Mouse (Mus musculus) cerebellum, postnatal 25 days (tissue): ENCODE results near the gene Col4a3.

Source experiments
- DNase-seq, 2 experiments: peaks; one replicate each; pipeline ENCODE4 v3.0.0; 2021; ENCODE audit warnings: mixed read lengths in 2 of 2

The Col4a3 gene

GRCm38 (mm10) chr1:82608646-82609262 lies 22.0 kb downstream of the Col4a3 start:
- no peak for DNase-seq

GRCm38 (mm10) chr1:82612061-82612660 lies 25.4 kb downstream of the Col4a3 start:
- DNase-seq, result no peak

GRCm38 (mm10) chr1:82618001-82618400 lies 31.3 kb downstream of the Col4a3 start:
- no peak for DNase-seq

- no peak for DNase-seq
These were observed 31.9 kb downstream of the Col4a3 start for GRCm38 (mm10) chr1:82618592-82618991.

- no peak for DNase-seq
These were observed 33.3 kb downstream of the Col4a3 start for GRCm38 (mm10) chr1:82619981-82620380.

GRCm38 (mm10) chr1:82624934-82625333 lies 38.2 kb downstream of the Col4a3 start:
- DNase-seq, result no peak

GRCm38 (mm10) chr1:82625474-82625873 lies 38.8 kb downstream of the Col4a3 start:
- no peak for DNase-seq

GRCm38 (mm10) chr1:82627652-82628051 lies 40.9 kb downstream of the Col4a3 start:
- DNase-seq, result no peak

- DNase-seq, result no peak
These were observed 42.8 kb downstream of the Col4a3 start for GRCm38 (mm10) chr1:82629495-82629894.

- no peak for DNase-seq
These were observed 44.6 kb downstream of the Col4a3 start for GRCm38 (mm10) chr1:82631169-82631792.

- peak; percentile 72 to 82 for DNase-seq
These were observed 48.0 kb downstream of the Col4a3 start for GRCm38 (mm10) chr1:82634545-82635253.

- no peak for DNase-seq
These were observed 48.5 kb downstream of the Col4a3 start for GRCm38 (mm10) chr1:82635254-82635620.

- no peak for DNase-seq
These were observed 49.6 kb downstream of the Col4a3 start for GRCm38 (mm10) chr1:82636321-82636720.

- no peak for DNase-seq
These were observed 50.7 kb downstream of the Col4a3 start for GRCm38 (mm10) chr1:82637414-82637813.

GRCm38 (mm10) chr1:82638428-82638827 lies 51.7 kb downstream of the Col4a3 start:
- DNase-seq, result no peak

- DNase-seq, result peak; percentile 78 to 88
These were observed 54.7 kb downstream of the Col4a3 start for GRCm38 (mm10) chr1:82641316-82641987.

GRCm38 (mm10) chr1:82647989-82648388 lies 61.3 kb downstream of the Col4a3 start:
- no peak for DNase-seq

GRCm38 (mm10) chr1:82650868-82651267 lies 64.1 kb downstream of the Col4a3 start:
- DNase-seq, result no peak

- no peak for DNase-seq
These were observed 67.3 kb downstream of the Col4a3 start for GRCm38 (mm10) chr1:82654046-82654445.

- DNase-seq, result no peak
These were observed 69.7 kb downstream of the Col4a3 start for GRCm38 (mm10) chr1:82656452-82656851.

GRCm38 (mm10) chr1:82662269-82662668 lies 75.5 kb downstream of the Col4a3 start:
- no peak for DNase-seq

- DNase-seq, result no peak
These were observed 76.8 kb downstream of the Col4a3 start for GRCm38 (mm10) chr1:82663522-82663921.

GRCm38 (mm10) chr1:82686328-82686727 lies 99.6 kb downstream of the Col4a3 start:
- DNase-seq, result no peak
